In genomic region chr17:73271797-73272600, GRCm38 (mm10) we compare ENCODE assay signal across 9 mouse cellular contexts.
A peak's percentile ranks its signal among the peaks of the same experiment; 100 is the strongest.
DNase-seq lines count a peak whose midpoint lies in the region; ATAC-seq lines count a peak whose summit lies in the region.
"Had no signal": no experiment of that assay in that cellular context is flagged by ENCODE, and none has a peak within 500 bp of the region (broad histone marks: within the 10 kb centered on the region; RNA-seq: fewer than 3 reads in every experiment).

No protein-coding gene starts in this region.

- no peak overlapping the region for H3K4me3 ChIP-seq in hindbrain, embryonic 13.5 days
- no peak overlapping the region for H3K4me3 ChIP-seq in hindbrain, embryonic 12.5 days

- no peaks in the 10 kb centered on the region for H3K9me3 ChIP-seq in hindbrain, embryonic 13.5 days
- no peaks in the 10 kb centered on the region for H3K9me3 ChIP-seq in hindbrain, embryonic 12.5 days (replicated peaks)

- no peak overlapping the region for H3K4me2 ChIP-seq in hindbrain, embryonic 13.5 days
- H3K4me2 ChIP-seq in hindbrain, embryonic 12.5 days (replicated peaks): no peak overlapping the region

- peaks cover 12% of the 10 kb centered on the region for H3K4me1 ChIP-seq in hindbrain, embryonic 13.5 days (replicated peaks)
- H3K4me1 ChIP-seq in hindbrain, embryonic 12.5 days: no peaks in the 10 kb centered on the region

- no peak overlapping the region for H3K9ac ChIP-seq in hindbrain, embryonic 13.5 days
- H3K9ac ChIP-seq in hindbrain, embryonic 12.5 days: no peak overlapping the region

- no peaks in the 10 kb centered on the region for H3K36me3 ChIP-seq in hindbrain, embryonic 13.5 days
- H3K36me3 ChIP-seq in hindbrain, embryonic 12.5 days: no peaks in the 10 kb centered on the region

- peak overlapping the region; percentile 41; the same call in 1 of the 2 replicates for H3K27ac ChIP-seq in hindbrain, embryonic 13.5 days
- H3K27ac ChIP-seq in hindbrain, embryonic 12.5 days: no peak overlapping the region

- 78% methylated on average over 7 of the region's 7 CpGs for WGBS in hindbrain, embryonic 13.5 days
- WGBS in hindbrain, embryonic 12.5 days: 79% methylated on average over 7 of the region's 7 CpGs

- peak; percentile 86 for ATAC-seq in hindbrain, embryonic 13.5 days (ENCODE audit: low FRiP score)
- ATAC-seq in hindbrain, embryonic 12.5 days (ENCODE audit: low FRiP score): no peak

- DNase-seq in frontal cortex, postnatal 25 days (ENCODE audit: low spot score in 2 of 2): peak; percentile 29 to 63
- DNase-seq in left cerebral cortex, adult 9 months (ENCODE audit: low spot score in 2 of 2): peak; percentile 87 to 89
- DNase-seq in right cerebral cortex, postnatal 14 days: peak; percentile 48
- DNase-seq in Muller cell, postnatal 12 days (ENCODE audit: inconsistent ontology term): no peak
- no peak for DNase-seq in natural killer cell, adult 2 months (ENCODE audit: low spot score in 2 of 2)
- no peak for DNase-seq in lung, postnatal 4 days
- DNase-seq: kidney, adult 8-10 months had no signal

- no peaks in the 10 kb centered on the region for H3K27me3 ChIP-seq in hindbrain, embryonic 13.5 days
- H3K27me3 ChIP-seq in hindbrain, embryonic 12.5 days: no peaks in the 10 kb centered on the region

Comparison
In these comparisons a context has a peak if more than half of its experiments do, and no peak if none do; other contexts are left out.
1. DNase-seq: peak in frontal cortex, postnatal 25 days (2 of 2), left cerebral cortex, adult 9 months (2 of 2) and right cerebral cortex, postnatal 14 days (single experiment); none in Muller cell, postnatal 12 days (single experiment), natural killer cell, adult 2 months (0 of 2) and lung, postnatal 4 days (0 of 2).